Mouse (Mus musculus) left cerebral cortex, adult 9 months (tissue): ENCODE data around the gene Tnp1.
A peak's percentile ranks its signal among the peaks of the same experiment; 100 is the strongest.

Experiments
- DNase-seq, 2 experiments: peaks; one replicate each; pipeline ENCODE4 v3.0.0; 2022; ENCODE audit warnings: low spot score in 2 of 2

Gene Tnp1

DNA sequence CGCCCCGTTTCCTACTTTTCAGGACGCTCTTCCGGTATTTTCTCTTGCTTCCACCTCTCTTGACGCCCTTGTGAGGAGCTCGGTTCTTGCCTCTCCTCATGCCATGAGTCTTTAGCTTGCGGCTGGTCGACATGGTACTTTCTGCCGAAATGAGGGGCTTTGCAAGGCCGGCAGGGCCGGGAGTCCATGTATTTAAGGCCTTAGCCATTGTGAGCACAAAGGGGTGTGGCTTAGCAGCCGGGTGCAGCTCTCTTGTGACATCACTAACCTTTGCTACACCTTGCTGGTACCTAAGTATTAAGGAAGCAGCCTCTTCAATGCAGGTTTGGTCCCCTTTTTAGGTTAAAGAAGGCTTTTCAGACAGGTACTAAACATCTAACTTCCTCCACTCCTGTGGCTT is at the start of gene Tnp1:
Gene Tnp1 (minus strand): TSS at position 179 of the 400 bp plus-strand sequence.
- no peak for DNase-seq

DNA sequence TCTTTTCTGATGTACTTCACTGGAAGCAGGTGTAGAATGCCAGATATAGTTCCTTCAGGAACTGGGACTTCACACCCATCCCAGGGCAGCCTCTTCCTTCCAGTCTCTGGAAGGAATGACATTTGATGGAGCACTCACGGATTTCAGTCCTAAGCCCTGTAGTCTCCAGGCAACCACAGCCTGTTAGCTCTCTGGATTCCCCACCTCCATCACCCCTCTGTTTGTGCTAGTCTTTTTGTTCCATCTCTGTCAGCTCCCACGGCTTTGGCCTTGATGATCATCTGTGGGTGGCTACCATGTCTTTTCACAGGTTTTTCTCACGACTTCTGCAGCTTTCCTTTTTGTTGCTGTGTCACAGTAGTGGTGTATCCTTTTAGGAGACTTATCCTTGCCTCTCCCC is 48.6 kb upstream of the Tnp1 start:
- DNase-seq, result peak; percentile 11 to 38

DNA sequence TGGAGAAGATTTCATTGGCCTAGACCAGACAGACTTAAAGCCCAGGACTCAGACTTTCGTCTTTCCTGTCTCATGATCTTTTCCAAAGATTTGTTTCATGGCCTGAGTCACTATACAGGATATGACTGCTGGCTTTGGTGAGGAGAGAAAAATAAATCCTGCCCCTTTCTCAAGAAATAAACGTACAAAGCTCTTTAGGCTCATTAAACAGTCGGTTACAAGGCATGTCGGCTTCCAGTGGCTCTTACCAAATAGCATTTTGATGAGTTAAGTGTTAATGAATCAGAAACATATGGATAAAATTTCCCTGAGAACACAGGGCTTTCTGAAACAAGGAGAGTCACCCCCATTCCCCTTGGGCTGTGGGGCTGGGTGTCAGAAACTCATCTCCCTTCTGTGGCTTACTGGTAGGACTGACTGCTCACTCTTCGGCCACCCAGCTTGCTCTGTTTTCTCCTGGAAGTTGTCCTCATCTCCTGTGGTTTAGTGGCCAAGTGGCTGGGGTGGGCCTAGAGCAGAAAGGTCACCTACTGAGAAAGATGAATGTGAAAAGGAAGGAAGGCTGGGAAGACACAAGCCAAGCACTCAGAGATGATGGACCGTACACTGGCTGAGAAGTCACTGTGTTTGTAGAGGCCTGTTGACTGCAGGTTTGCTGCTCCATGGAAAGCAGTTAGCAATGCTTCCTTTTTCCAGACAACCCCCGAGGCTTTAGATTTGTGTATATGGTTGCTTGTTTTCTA is 46.0 kb upstream of the Tnp1 start:
- DNase-seq, result no peak

- DNase-seq, result no peak
Measured at GRCm38 (mm10) chr1:73060271-73060670, 44.6 kb upstream of the Tnp1 start.

GRCm38 (mm10) chr1:73056266-73057001 is 40.7 kb upstream of the Tnp1 start:
- DNase-seq, result no peak

GRCm38 (mm10) chr1:73055820-73056219 is 40.1 kb upstream of the Tnp1 start:
- no peak for DNase-seq

GRCm38 (mm10) chr1:73055206-73055605 is 39.5 kb upstream of the Tnp1 start:
- DNase-seq, result no peak

DNA sequence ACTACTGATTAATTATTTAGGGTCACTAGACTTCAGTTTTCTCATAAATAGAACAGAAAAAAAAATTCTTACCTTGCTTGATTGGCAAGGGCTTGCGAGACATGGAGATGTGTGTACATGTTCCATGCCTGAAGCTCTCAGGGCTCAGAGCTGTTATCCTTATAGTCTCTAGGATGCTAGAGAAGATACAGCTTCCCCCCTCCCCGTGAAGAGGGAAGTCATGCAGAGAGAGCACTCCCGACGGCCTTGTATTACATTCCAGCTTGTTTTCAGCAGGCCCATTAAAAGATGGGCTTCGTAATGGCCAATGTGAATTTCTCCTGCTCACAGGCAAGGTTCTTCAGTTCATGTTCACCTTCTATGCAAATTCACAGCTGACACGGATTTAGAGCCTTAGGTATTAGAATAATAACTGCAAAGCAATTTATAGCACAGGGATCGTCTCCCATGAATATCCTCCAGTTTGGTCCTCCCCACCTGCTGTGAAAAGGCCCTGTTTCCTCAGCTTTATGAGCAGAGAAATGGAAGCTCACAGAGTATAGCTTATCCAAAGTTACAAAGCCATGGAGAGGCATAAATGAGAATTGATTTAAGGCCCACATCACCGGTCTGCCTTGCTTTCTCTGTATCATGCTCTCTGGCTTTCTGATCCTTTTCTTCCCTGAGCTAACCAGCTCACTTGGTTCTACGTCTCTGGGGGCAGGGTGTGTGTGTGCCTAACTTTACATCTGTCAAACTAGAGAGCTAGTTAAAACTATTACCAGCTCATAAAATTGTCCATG is 38.0 kb upstream of the Tnp1 start:
- no peak for DNase-seq

GRCm38 (mm10) chr1:73046896-73047672 is 31.4 kb upstream of the Tnp1 start:
- no peak for DNase-seq

- no peak for DNase-seq
Measured at GRCm38 (mm10) chr1:73045948-73046685, 30.4 kb upstream of the Tnp1 start.

DNA sequence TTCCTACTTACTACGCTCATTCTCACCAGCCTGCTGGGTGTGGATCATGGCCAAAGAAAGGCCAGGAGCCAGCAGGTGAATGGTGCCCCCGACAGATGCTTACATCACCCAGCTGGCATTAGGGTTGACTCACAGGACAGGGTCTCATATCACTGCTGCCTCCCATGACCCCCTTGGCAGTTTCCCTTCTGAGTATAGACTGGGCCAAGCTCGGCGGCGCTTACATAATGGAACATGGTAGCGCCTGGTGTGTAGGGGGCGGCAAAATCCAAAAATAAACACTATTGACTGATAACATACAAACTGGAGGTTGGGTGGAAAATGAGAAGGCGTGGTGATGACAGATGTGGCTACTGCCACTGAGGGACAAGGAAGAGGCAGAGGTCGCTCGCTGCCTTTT is 28.0 kb upstream of the Tnp1 start:
- no peak for DNase-seq

- DNase-seq, result no peak
Measured at GRCm38 (mm10) chr1:73040691-73041425, 25.1 kb upstream of the Tnp1 start.

DNA sequence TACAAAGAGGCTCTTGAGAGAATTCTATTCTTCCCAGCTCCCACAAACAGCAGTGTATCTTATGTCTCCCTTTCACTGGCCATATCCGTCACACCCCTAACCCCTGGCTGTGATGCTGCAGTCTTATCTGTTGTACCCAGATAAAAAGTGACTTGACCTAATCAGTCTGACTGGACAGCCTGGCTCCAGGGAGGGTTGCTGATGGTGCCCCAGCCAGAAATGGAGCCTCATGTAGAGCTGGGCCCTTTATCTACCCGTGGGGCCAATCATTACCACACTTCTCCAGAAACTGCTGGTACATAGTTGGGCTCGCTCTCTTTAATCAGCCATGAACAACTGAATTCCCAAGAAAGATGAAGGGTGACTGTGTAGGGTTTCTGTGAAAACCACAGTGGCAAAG is 22.8 kb upstream of the Tnp1 start:
- DNase-seq, result no peak

- DNase-seq, result no peak
Measured at GRCm38 (mm10) chr1:73036536-73036935, 20.8 kb upstream of the Tnp1 start.

- no peak for DNase-seq
Measured at GRCm38 (mm10) chr1:73035726-73036125, 20.0 kb upstream of the Tnp1 start.

DNA sequence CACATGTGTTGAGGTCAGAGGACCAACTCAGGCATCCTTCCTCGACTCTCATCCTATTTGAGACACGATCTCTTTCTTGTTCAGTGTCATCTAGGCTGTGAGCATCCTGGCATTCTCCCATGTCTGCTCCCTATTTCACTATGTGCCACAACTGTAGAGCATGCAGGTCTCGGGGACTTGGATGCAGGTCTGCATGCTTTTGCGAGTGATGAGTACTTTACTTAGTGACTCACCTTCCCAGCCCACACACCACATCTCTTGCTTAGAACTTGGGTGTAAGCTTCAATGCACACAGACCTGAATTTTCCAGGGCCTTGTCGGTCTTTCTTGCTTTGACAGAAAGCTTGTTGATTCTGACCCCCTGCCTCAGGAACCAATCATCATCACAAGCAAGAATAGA is 16.8 kb upstream of the Tnp1 start:
- DNase-seq, result no peak

DNA sequence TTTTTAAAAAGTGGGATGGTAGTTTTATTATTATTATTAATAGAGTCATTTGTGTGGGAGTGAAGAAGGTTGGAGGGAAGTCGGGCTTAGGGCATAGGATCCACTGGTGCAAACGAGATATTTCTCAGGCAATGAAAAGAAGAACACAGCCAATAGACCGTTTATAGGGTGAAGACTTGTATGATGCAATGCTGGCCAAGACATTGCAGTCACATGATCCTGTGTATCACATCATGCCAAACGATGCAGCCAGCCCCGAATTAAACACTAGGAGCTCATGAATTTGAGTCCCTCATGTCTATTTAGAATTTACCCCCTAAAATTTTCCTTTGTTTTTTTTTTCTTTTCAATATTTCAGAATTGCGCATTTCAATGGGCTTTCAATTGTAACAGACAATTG is 13.0 kb upstream of the Tnp1 start:
- DNase-seq, result no peak

DNA sequence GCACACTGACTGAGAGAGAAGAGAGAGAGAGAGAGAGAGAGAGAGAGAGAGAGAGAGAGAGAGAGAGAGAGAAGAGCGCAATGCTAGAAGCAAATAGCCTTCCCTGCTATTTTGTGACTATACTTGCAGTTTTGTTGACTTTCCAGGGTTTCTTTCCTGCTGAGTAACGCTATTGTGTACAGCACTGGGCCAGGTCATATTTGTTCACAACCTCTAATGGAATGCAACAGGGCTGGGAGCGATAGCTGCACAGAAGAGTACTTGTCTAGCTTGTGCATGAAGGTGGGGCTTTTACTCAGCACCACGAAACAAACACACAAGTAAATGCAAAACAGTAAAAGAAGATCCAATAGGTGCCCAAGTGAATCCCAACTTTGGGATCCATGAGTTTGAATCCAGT is 11.7 kb upstream of the Tnp1 start:
- DNase-seq, result no peak

- no peak for DNase-seq
Measured at GRCm38 (mm10) chr1:73026786-73027299, 11.1 kb upstream of the Tnp1 start.

GRCm38 (mm10) chr1:73026157-73026556 is 10.4 kb upstream of the Tnp1 start:
- no peak for DNase-seq
